Mouse (Mus musculus): ENCODE results near the gene Rexo5.

GRCm38 (mm10) chr7:119855031-119855430 is 61.2 kb downstream of the Rexo5 start:
- no peak for TF ChIP-seq GATA1 (IDR thresholded peaks at IDR 0.05; ENCODE audit: borderline replicate concordance, low read length)
- no peak for TF ChIP-seq FLI1 (IDR thresholded peaks at IDR 0.05; ENCODE audit: low read length)

All from megakaryocyte, embryonic 14.5 days (primary cell).